Mouse (Mus musculus): ENCODE results near the gene Aim2.
"Not testable (repeated sequence)": the region's sequence is repeated elsewhere in the genome, so short reads cannot be mapped to it uniquely, and the experiment has no call there.

The Aim2 gene

GRCm38 (mm10) chr1:173350372-173350957, at the start of gene Aim2:
Aim2 (plus strand) TSS chr1:173350879.
- no peak for DNase-seq (ENCODE audit: low spot score)

DNA sequence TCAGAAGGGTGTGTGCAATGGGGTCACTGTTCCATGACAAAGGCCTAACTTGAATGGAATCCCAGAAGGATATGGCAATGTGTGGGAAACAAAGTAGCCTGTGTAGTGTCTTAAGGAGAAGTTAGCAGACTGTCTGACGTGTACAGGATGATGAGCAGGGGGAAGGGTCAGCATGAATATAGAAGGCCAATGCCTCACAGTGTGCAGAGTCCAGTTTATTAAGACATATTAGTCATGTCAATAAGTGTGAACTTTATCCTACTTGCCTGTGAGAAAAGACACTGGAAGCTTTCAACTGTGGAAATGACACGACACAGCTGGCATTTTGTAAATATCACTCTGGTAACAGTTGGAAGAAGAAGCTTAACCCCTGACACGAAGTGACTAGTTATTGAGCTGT, 47.9 kb upstream of the Aim2 start:
- not testable (repeated sequence) for DNase-seq (ENCODE audit: low spot score)

DNA sequence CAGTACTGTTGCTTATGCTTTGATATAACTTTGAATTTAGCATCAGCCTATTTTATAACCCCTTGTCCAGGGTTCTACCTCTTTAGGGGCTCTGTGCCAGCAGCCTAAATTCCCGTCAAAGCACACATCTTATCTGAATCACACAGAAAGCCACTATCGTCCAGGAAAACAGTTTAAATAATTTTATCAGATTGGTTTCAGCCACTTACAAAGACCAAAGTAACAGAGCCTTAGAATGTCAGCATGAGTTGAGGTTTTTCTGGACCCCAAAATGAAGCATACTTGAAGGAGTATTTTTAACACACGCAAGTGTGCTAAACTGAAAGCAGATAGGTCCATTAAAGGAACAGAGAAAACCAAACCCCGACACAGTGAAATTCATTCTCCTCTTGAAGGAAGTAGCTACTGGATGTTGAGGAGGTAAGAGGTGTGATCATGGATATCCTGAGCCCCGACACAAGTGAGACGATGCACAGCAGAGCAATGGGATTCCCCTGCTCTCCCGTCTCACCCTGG, 37.1 kb upstream of the Aim2 start:
- DNase-seq (ENCODE audit: low spot score), result not testable (repeated sequence)

GRCm38 (mm10) chr1:173315725-173316124, 35.0 kb upstream of the Aim2 start:
- no peak for DNase-seq (ENCODE audit: low spot score)

GRCm38 (mm10) chr1:173317925-173318477, 32.7 kb upstream of the Aim2 start:
- DNase-seq (ENCODE audit: low spot score), result no peak

DNA sequence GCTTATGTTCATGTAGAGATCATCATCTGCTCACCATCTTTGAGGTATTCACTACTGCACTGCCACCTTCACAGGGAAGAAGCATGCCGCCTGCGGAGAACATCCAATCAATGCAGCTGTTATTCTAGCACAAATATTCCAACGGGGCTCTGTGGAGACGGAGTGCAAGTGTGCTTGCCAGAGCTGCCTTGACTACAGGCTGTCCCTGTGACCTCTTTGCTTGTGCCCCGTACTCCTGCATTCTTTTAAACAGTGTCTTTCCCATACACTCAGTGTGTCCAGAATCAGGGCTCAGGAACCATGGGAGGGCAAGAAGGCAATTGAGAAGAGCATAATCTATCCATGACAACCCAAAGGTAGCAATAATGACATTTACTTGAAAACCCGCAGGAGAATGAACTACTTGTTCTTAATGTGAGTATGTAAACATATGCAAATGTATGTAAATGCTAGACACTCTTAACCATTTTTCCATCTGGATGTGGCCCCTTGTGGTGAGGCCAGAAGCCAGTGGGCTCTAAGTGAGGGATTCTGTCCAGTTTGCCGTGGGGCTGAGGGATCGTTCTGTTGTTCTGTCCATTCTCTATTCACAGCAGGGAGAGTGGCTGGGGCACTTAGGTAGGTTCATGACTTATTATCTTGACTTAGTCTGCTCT, 29.0 kb upstream of the Aim2 start:
- DNase-seq (ENCODE audit: low spot score), result no peak

GRCm38 (mm10) chr1:173322249-173322627, 28.4 kb upstream of the Aim2 start:
- DNase-seq (ENCODE audit: low spot score), result no peak

GRCm38 (mm10) chr1:173323839-173324585, 26.7 kb upstream of the Aim2 start:
- DNase-seq (ENCODE audit: low spot score), result peak; percentile 63

DNA sequence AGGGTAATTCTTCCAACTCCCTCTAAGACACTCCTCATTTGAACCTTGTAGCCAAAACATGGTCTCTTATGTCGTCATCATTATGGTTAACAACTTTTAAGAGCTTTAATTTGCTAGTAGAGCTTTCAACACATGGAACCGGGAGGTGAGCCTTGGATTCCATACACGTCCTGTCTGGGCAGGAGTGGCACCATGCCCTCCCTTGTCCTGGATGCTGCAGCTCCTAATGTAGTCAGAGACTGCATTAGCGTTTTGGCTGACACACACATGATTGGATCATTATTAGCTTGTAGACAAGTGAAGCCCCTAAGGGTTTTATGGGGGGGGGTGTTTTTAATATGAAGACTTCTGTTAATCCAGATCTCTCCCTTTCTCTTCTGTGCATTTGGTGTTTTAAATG, 25.7 kb upstream of the Aim2 start:
- no peak for DNase-seq (ENCODE audit: low spot score)

DNA sequence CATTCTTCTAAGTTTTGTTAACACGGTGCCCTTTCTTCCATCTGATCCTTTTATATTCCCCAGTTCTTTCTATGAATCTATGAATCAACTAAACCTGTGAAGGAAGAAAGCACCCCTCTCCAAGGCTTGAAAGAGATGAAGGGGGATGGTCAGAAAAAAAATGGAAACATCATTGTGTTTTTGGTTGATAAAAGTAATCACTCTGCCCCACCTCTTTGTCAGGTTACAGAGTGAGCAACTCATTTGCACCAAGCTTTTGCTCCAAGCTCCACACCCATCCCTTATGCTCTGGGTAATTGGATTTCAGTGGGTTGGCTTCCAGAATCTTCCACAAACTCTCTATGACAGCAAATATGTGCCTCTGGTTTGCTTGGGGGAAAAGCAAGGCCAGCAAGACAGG, 25.3 kb upstream of the Aim2 start:
- no peak for DNase-seq (ENCODE audit: low spot score)

- no peak for DNase-seq (ENCODE audit: low spot score)
Measured at GRCm38 (mm10) chr1:173326552-173326951, 24.1 kb upstream of the Aim2 start.

- no peak for DNase-seq (ENCODE audit: low spot score)
Measured at GRCm38 (mm10) chr1:173328446-173328845, 22.2 kb upstream of the Aim2 start.

DNA sequence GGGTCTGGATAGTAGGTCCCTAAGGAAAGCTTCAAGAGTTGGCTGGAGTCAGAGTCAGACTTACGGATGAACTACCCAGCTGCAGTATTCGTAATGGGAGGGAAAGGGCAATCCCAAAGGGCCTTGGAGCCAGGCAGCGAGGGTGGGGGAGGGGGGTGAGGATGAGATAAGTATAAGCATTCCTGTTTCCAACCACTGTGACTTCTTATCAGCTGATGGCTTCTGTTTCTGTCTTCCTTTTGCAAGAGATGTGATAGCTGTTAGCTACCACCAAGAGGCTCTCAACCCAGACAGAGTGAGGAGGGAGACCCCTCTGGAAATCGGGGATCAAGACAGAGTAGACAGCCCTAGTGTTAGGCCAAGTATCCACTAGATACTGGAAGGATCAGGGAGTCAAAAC, 21.5 kb upstream of the Aim2 start:
- no peak for DNase-seq (ENCODE audit: low spot score)

DNA sequence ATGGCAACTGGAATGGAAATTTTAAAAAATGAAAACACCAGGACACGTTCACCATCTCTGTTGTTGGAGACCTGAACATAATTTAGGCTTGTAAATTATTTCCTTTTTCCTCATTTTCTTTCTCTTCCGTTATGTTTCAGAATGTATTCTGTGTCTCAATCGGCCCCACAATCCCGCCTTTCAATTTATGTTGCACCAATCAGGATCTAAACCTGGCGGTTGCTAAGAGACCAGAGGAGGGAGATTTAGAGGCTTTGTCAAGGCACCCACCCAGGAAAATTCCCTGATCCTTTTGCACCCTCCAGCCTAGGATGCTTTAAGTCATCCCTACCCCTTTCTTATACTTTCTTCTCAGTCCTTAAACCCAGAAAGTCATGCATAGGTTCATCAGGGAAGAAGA, 20.9 kb upstream of the Aim2 start:
- DNase-seq (ENCODE audit: low spot score), result no peak

GRCm38 (mm10) chr1:173332418-173332817, 18.3 kb upstream of the Aim2 start:
- no peak for DNase-seq (ENCODE audit: low spot score)

GRCm38 (mm10) chr1:173333312-173334253, 17.1 kb upstream of the Aim2 start, which contains the start of gene Ackr1:
Ackr1 (minus strand) TSS chr1:173333750.
- DNase-seq (ENCODE audit: low spot score), result no peak

DNA sequence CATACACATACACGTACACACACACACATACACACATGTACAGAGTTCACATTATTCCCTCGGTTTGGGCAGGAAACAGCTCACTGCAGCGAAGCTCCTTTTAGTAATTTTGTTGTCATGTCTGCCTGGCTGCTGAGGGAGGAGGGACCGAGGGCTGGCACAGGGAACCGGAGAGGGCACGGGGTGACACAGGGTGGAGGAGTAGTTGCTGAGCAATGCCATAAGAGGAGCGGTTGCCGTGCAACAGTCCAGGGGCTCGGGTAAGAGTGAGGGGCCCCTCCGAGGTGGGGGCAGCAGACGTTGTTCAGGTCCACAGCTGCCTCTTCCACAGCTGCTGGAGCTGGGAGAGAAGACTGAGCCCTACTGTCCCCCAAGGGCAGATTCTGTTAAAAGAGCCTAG, 14.8 kb upstream of the Aim2 start:
- no peak for DNase-seq (ENCODE audit: low spot score)

- no peak for DNase-seq (ENCODE audit: low spot score)
Measured at GRCm38 (mm10) chr1:173337008-173337407, 13.7 kb upstream of the Aim2 start.

- peak; percentile 80 for DNase-seq (ENCODE audit: low spot score)
Measured at GRCm38 (mm10) chr1:173339543-173339942, 11.1 kb upstream of the Aim2 start.

DNA sequence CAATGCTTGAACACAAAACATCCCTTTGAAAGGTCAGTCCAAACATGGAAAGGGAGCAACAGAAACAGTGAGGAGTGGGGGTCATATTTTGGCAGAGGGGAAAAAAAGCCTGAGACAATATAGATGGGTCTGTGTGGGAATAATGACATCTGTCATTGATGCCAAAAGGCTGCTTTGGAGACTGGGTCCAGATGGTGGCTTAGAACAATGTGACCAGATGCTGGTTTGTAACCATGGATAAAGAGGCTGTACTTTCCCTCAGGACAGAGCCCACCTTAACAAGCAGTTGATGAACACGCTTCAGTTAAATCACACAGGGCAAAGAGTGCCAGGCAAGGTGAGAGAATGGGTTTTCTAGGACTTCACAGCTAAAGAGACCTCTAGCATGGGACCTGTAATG, 8.3 kb upstream of the Aim2 start:
- DNase-seq (ENCODE audit: low spot score), result no peak

GRCm38 (mm10) chr1:173343934-173344333, 6.7 kb upstream of the Aim2 start:
- DNase-seq (ENCODE audit: low spot score), result no peak

GRCm38 (mm10) chr1:173345112-173345511, 5.6 kb upstream of the Aim2 start:
- DNase-seq (ENCODE audit: low spot score), result no peak
